Mouse (Mus musculus) urinary bladder, postnatal 4 days (tissue): ENCODE data around the gene Slc9c1.
"Not testable (repeated sequence)": the region's sequence is repeated elsewhere in the genome, so short reads cannot be mapped to it uniquely, and the experiment has no call there.

Source experiments
- DNase-seq, 2 experiments: peaks; one replicate each; pipeline ENCODE4 v3.0.0; 2021 to 2022; ENCODE audit warnings: low spot score in 2 of 2

The Slc9c1 gene

GRCm38 (mm10) chr16:45535009-45535408 is at the start of gene Slc9c1:
Slc9c1 (plus strand) TSS chr16:45535309.
- DNase-seq, result no peak

GRCm38 (mm10) chr16:45492927-45493326 is 42.2 kb upstream of the Slc9c1 start, which contains the start of gene Gm609:
Gm609 (minus strand) TSS chr16:45492969.
- DNase-seq, result no peak

GRCm38 (mm10) chr16:45495326-45495725 is 39.8 kb upstream of the Slc9c1 start:
- no peak for DNase-seq

- no peak for DNase-seq
Measured at GRCm38 (mm10) chr16:45525551-45525950, 9.6 kb upstream of the Slc9c1 start.

DNA sequence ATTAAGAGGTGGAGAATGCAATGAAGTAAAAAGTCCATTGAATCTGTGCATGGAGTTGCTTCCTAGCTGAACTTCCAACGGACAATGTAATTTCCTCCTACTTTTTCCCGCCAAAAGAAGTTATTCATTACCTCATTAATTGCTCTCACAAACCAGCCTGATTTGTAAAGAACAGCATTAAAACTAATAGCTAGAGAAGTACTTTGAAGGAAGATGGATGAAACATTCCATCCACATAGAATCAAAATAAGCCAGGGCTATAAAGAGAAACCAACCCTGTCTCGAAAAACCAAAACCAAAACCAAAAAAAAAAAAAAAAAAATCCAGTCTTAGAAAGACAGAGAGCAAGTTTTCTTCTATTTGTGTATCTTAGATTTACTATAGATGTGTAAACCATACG is 3.2 kb upstream of the Slc9c1 start, which contains the start of gene Gm17783:
TSS of gene Gm17783 (minus strand) at position 101 of the 400 bp plus-strand sequence.
- DNase-seq, result no peak

GRCm38 (mm10) chr16:45538342-45538741 is 3.2 kb downstream of the Slc9c1 start:
- not testable (repeated sequence) for DNase-seq

DNA sequence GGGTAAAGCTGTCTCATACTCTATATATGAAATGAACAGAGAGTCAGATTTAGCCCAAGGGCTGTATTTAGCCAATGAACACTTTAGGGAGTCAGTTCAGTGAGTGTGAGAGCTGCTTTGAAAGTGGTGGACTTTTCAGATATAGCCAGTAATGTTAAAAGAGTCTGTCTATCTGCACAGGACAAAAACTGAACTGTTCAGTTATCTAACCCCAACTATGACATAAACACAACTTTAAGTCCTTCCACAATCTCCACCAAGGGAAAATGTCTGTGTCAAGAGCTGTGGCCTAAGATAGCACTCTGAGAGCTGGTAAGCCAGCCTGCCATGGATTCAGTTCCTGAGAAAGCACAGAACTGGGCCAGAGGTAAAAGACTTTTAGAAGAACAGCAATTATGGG is 7.0 kb downstream of the Slc9c1 start:
- DNase-seq, result no peak

DNA sequence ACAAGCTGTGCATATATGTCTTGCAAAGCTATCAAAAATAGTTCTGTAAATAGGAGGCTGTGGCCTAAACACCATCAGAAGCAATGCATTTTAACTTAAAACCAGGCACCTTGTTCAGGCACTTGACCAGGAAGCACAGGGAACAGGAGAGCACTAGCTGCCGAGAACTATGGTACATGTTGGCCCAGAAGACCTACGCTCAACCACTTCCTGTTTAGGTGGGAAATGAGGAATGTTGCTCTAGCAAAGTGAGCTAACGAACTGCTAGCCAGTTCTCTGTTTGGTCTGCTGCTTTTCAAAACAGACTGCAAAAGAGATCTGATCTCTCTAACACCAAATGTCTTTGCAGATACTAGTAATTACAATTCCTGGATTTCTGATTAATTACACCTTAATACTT is 9.2 kb downstream of the Slc9c1 start:
- no peak for DNase-seq

GRCm38 (mm10) chr16:45547982-45548381 is 12.9 kb downstream of the Slc9c1 start:
- DNase-seq, result no peak

GRCm38 (mm10) chr16:45551579-45551978 is 16.5 kb downstream of the Slc9c1 start:
- no peak for DNase-seq

DNA sequence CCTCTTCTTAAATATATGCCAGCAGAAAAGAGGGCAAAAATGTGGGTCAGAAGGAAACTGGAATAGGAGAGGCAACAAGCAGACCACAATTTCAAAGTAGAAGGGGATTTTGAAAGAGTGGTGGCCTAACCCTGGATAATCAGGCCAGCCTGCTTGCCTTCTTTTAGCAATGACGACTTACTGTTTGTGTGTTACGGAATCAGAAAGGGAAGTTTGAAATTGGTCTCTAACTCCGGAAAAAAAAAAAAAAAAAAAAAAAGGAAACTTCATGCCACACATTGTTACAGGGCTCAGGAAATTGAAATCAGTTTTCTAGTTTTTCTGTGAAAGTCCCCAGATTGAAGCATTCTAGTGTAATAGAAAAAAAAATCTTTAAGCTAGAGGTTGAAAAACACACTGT is 26.6 kb downstream of the Slc9c1 start:
- no peak for DNase-seq

- no peak for DNase-seq
Measured at GRCm38 (mm10) chr16:45572307-45572706, 37.2 kb downstream of the Slc9c1 start.

GRCm38 (mm10) chr16:45579883-45580282 is 44.8 kb downstream of the Slc9c1 start:
- no peak for DNase-seq

GRCm38 (mm10) chr16:45582512-45582911 is 47.4 kb downstream of the Slc9c1 start:
- DNase-seq, result no peak

DNA sequence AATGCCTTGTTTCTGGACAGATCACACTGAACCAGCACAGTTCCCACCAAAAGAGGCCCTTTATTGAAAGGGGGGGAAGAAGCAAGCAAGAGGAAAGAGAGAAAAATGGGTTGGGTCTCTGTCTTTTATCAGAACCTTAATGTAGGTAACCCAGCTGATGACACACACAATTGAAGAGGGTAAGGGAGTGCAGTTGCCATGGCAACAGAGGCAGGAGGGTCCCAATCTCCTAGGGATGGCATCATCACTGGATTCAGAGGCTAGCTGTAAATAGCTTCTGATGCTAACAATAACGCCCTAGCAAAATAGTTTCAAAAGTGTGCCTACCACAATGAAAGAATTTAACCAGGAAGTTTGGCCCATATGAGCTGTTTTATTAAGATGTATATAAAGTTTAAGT is 58.5 kb downstream of the Slc9c1 start:
- DNase-seq, result no peak

DNA sequence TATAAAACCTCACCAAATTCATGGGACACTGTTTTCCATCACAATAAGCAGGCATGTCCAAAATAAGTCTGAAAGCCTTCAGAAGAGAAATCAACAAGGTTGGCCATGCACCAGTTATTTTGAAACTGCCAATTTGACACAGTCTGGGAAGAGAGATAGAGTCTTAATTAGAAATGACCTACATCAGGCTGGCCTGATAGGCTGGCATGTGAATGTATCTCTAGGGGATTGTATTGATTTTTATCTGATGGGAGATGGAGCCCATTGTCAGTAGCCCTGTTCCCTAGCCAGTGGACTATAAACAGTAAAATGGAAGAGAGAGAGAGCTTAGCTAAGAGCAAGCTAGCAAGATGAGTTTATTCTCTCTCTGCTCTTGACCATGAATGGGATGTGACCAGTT is 60.4 kb downstream of the Slc9c1 start:
- DNase-seq, result no peak

GRCm38 (mm10) chr16:45608481-45608954 is 73.4 kb downstream of the Slc9c1 start:
- no peak for DNase-seq

- no peak for DNase-seq
Measured at GRCm38 (mm10) chr16:45609300-45609699, 74.2 kb downstream of the Slc9c1 start.

GRCm38 (mm10) chr16:45610267-45610666 is 75.2 kb downstream of the Slc9c1 start, which contains the start of gene Gcsam:
Gcsam (plus strand) TSS chr16:45610380.
- DNase-seq, result no peak

- DNase-seq, result no peak
Measured at GRCm38 (mm10) chr16:45613247-45613646, 78.1 kb downstream of the Slc9c1 start.

DNA sequence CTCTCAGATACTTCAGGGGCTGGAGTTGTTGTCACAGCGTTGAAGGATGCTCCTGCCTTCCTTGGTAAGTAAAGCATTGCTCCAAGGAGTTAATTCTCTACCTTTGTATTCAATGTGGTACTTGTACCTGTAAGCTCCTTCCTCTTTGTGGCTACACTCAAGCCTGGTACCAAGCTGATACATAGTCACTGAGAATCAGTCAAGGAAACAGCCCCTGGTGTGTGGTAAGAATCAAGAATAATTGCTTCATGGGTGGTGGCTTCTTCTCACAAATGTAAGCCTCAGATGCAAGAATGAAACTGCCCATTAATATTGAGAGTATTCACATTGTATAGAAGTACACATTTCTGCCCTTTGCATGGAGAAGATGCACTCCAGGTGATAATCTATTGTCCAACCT is 80.8 kb downstream of the Slc9c1 start:
- no peak for DNase-seq

DNA sequence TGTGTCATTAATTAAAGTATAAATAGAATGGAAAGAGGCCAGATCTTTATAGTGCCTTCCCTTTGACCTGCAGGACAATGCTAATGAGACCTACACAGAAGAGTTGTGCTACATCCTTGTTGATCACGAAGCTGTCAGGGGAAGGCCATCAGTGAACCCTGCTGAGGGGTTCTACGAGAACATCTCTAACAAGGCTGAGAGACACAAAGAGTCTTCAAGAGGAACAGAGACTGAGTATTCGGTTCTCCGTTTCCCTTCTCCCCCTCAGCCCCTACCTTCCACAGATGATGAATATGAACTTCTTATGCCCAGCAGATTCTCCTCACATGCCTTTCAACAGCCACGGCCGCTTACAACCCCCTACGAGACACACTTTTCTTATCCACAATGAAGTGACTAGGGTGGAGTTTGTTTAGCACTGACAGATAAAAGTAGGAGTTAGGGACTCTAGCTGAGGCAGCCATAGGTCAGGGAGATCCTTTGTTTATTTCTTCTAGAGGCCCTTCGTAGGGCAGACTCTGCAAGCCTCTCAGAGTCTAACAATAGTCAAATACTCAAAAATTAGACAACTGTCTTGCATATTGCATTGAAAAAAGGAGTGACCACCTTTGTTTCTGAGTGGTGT is 84.8 kb downstream of the Slc9c1 start:
- no peak for DNase-seq

- no peak for DNase-seq
Measured at GRCm38 (mm10) chr16:45623230-45623629, 88.1 kb downstream of the Slc9c1 start.

DNA sequence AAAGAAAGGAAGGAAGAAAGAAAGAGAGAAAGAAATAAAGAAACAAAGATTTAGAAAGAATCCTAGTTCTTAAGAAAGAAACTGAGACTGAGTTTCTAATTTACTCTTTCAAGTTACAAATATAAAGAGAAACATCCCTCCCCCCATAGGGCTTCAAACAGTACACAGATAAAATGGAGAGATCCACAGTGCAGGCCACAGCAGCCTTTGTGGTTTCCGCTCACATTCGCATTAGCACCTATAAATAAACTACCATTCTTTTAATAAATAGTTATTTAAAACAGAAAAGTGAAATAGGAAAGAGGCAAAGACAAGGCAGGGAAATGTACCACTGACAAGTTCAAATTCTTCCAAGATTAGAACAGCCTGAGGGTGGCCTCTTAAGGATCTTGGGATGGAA is 89.7 kb downstream of the Slc9c1 start:
- DNase-seq, result no peak
